Mouse (Mus musculus) Patski (cell line): ENCODE results near the gene Mapre1. TPM values are rescaled to one million over a fixed set of nuclear protein-coding genes. Genes with fewer than 3 reads are reported as not detected.

Experiments used
- ATAC-seq: fragments of 100-300 bp; one replicate; pipeline ENCODE4 v1.8.0; 2021
- CTCF ChIA-PET: fragments of 350-600 bp; sonication (Branson Sonifier 250); formaldehyde crosslinking; loops from one replicate; lab custom pipeline; 2022; ENCODE audit warnings: inconsistent platforms; lab: Charles Lee
- POLR2A ChIA-PET: fragments of 350-600 bp; sonication (Branson Sonifier 250); formaldehyde crosslinking; loops from one replicate; lab custom pipeline; 2022; ENCODE audit warnings: antibody characterized with exemption, inconsistent platforms; lab: Charles Lee
- DNase-seq: peaks from one replicate; pipeline ENCODE4 v3.0.0-alpha.2; 2011; ENCODE audit warnings: low read depth, low spot score
- H3K27me3 ChIP-seq: fragments of 371-371 bp; one replicate; pipeline ENCODE4 v1.5.1; 2021
- CTCF ChIP-seq: fragments of 100-300 bp; IDR thresholded peaks from one replicate; pipeline ENCODE4 v1.5.1; 2021
- in situ Hi-C: fragments of 300-500 bp; cut with MboI; formaldehyde crosslinking; loops from 3 replicates; pipeline ENCODE4 v1.11.1; 2018; ENCODE audit warnings: low pct_unique_long_range_greater_than_20kb, mixed read lengths
- polyA plus RNA-seq: library from polyadenylated mRNA; unstranded; gene quantifications from one replicate; pipeline ENCODE4 v1.2.3, GENCODE M21; 2021

Gene Mapre1
- polyA plus RNA-seq, 1 experiment from 2014 or later = 118 TPM

GRCm38 (mm10) chr2:153822005-153822543, 81.0 kb downstream of the Mapre1 start:
- CTCF ChIA-PET = no interaction called here
- in situ Hi-C loops = no loop called here
- H3K27me3 ChIP-seq = no peaks in the 10 kb centered on the region
- POLR2A ChIA-PET = no interaction called here
- ATAC-seq (no peak), DNase-seq (no peak)
- TF ChIP-seq CTCF = no peak

Other genes with a start within 250 kb of the Mapre1 start
- not detected for gene 4930404H24Rik, start 248.5 kb upstream of the Mapre1 start, polyA plus RNA-seq
- gene Nol4l, start 211.3 kb upstream of the Mapre1 start, polyA plus RNA-seq = 17.8 TPM
- gene Commd7, start 108.5 kb upstream of the Mapre1 start, polyA plus RNA-seq = 36.7 TPM
- gene Dnmt3b, start 91.8 kb upstream of the Mapre1 start, polyA plus RNA-seq = 1.6 TPM
- gene Dnmt3c, start 44.6 kb upstream of the Mapre1 start, polyA plus RNA-seq = 0.05 TPM
- gene Efcab8, start 38.7 kb downstream of the Mapre1 start, polyA plus RNA-seq = 0.83 TPM
- not detected for gene Sun5, start 129.8 kb downstream of the Mapre1 start, polyA plus RNA-seq
- not detected for gene Bpifb2, start 133.8 kb downstream of the Mapre1 start, polyA plus RNA-seq
- gene Bpifb6, start 159.1 kb downstream of the Mapre1 start, polyA plus RNA-seq = not detected
- gene Bpifb3, start 177.0 kb downstream of the Mapre1 start, polyA plus RNA-seq = not detected
- gene Bpifb4, start 196.9 kb downstream of the Mapre1 start, polyA plus RNA-seq = not detected
- not detected for gene Bpifa6, start 233.7 kb downstream of the Mapre1 start, polyA plus RNA-seq